Mouse (Mus musculus): ENCODE measurements at regions not wholly inside any gene's neighbourhood (a gene's known extent, or its start where the extent isn't known, plus 50 kb on each side); places are given as distances from the start of the nearest gene placed in this dataset.

GRCm38 (mm10) chr16:77827322-77828117 is 225.6 kb upstream of the Gm11146 start:
- H3K4me1 ChIP-seq (ENCODE audit: control insufficient read depth, insufficient read depth, low read length) = no peaks in the 10 kb centered on the region
- no peak overlapping the region for H3K9ac ChIP-seq (ENCODE audit: low read depth, poor library complexity, severe bottlenecking)
- TF ChIP-seq EP300 (IDR thresholded peaks at IDR 0.05; ENCODE audit: insufficient read depth, low read depth, low read length) (no peak), POLR2A (IDR thresholded peaks at IDR 0.05; ENCODE audit: insufficient read depth, low read length) (no peak), CTCF (IDR thresholded peaks at IDR 0.05; ENCODE audit: low read depth, low read length) (no peak)
- H3K27ac ChIP-seq (ENCODE audit: insufficient read depth, low read length) = no peak overlapping the region
- no peaks in the 10 kb centered on the region for H3K36me3 ChIP-seq (ENCODE audit: control insufficient read depth, insufficient read depth, low read length, poor library complexity, severe bottlenecking)
- H3K4me3 ChIP-seq (ENCODE audit: low read depth, low read length) = no peak overlapping the region
- no peaks in the 10 kb centered on the region for H3K27me3 ChIP-seq (ENCODE audit: control insufficient read depth, insufficient read depth, low read length, poor library complexity, severe bottlenecking)
- no peaks in the 10 kb centered on the region for H3K9me3 ChIP-seq (replicated peaks; ENCODE audit: control insufficient read depth, insufficient read depth, low read length, poor library complexity, severe bottlenecking)

GRCm38 (mm10) chr16:77799709-77800108 is 197.8 kb upstream of the Gm11146 start:
- H3K36me3 ChIP-seq (ENCODE audit: control insufficient read depth, insufficient read depth, low read length, poor library complexity, severe bottlenecking) = no peaks in the 10 kb centered on the region
- no peak overlapping the region for H3K4me3 ChIP-seq (ENCODE audit: low read depth, low read length)
- no peaks in the 10 kb centered on the region for H3K4me1 ChIP-seq (ENCODE audit: control insufficient read depth, insufficient read depth, low read length)
- no peak overlapping the region for H3K9ac ChIP-seq (ENCODE audit: low read depth, poor library complexity, severe bottlenecking)
- H3K27me3 ChIP-seq (ENCODE audit: control insufficient read depth, insufficient read depth, low read length, poor library complexity, severe bottlenecking) = no peaks in the 10 kb centered on the region
- TF ChIP-seq POLR2A (IDR thresholded peaks at IDR 0.05; ENCODE audit: insufficient read depth, low read length) (no peak), CTCF (IDR thresholded peaks at IDR 0.05; ENCODE audit: low read depth, low read length) (no peak), EP300 (IDR thresholded peaks at IDR 0.05; ENCODE audit: insufficient read depth, low read depth, low read length) (no peak)
- H3K27ac ChIP-seq (ENCODE audit: insufficient read depth, low read length) = no peak overlapping the region
- H3K9me3 ChIP-seq (replicated peaks; ENCODE audit: control insufficient read depth, insufficient read depth, low read length, poor library complexity, severe bottlenecking) = no peaks in the 10 kb centered on the region

GRCm38 (mm10) chr16:77796926-77797325 is 195.0 kb upstream of the Gm11146 start:
- no peak for TF ChIP-seq EP300 (IDR thresholded peaks at IDR 0.05; ENCODE audit: insufficient read depth, low read depth, low read length)
- no peak for TF ChIP-seq POLR2A (IDR thresholded peaks at IDR 0.05; ENCODE audit: insufficient read depth, low read length)
- no peak for TF ChIP-seq CTCF (IDR thresholded peaks at IDR 0.05; ENCODE audit: low read depth, low read length)
- Histone ChIP-seq H3K9ac (ENCODE audit: low read depth, poor library complexity, severe bottlenecking) (no peak overlapping the region), H3K4me3 (ENCODE audit: low read depth, low read length) (no peak overlapping the region), H3K4me1 (ENCODE audit: control insufficient read depth, insufficient read depth, low read length) (no peaks in the 10 kb centered on the region), H3K36me3 (ENCODE audit: control insufficient read depth, insufficient read depth, low read length, poor library complexity, severe bottlenecking) (no peaks in the 10 kb centered on the region), H3K9me3 (replicated peaks; ENCODE audit: control insufficient read depth, insufficient read depth, low read length, poor library complexity, severe bottlenecking) (no peaks in the 10 kb centered on the region), H3K27ac (ENCODE audit: insufficient read depth, low read length) (no peak overlapping the region), H3K27me3 (ENCODE audit: control insufficient read depth, insufficient read depth, low read length, poor library complexity, severe bottlenecking) (no peaks in the 10 kb centered on the region)

- Histone ChIP-seq H3K4me3 (ENCODE audit: low read depth, low read length) (no peak overlapping the region), H3K36me3 (ENCODE audit: control insufficient read depth, insufficient read depth, low read length, poor library complexity, severe bottlenecking) (no peaks in the 10 kb centered on the region), H3K9ac (ENCODE audit: low read depth, poor library complexity, severe bottlenecking) (no peak overlapping the region), H3K27ac (ENCODE audit: insufficient read depth, low read length) (no peak overlapping the region), H3K27me3 (ENCODE audit: control insufficient read depth, insufficient read depth, low read length, poor library complexity, severe bottlenecking) (no peaks in the 10 kb centered on the region), H3K9me3 (replicated peaks; ENCODE audit: control insufficient read depth, insufficient read depth, low read length, poor library complexity, severe bottlenecking) (no peaks in the 10 kb centered on the region), H3K4me1 (ENCODE audit: control insufficient read depth, insufficient read depth, low read length) (no peaks in the 10 kb centered on the region)
- TF ChIP-seq EP300 (IDR thresholded peaks at IDR 0.05; ENCODE audit: insufficient read depth, low read depth, low read length) = no peak
- TF ChIP-seq POLR2A (IDR thresholded peaks at IDR 0.05; ENCODE audit: insufficient read depth, low read length) = no peak
These were observed 187.8 kb upstream of the Gm11146 start for GRCm38 (mm10) chr16:77789652-77790051.

GRCm38 (mm10) chr16:77789206-77789605 is 187.3 kb upstream of the Gm11146 start:
- Histone ChIP-seq H3K9me3 (replicated peaks; ENCODE audit: control insufficient read depth, insufficient read depth, low read length, poor library complexity, severe bottlenecking) (no peaks in the 10 kb centered on the region), H3K4me1 (ENCODE audit: control insufficient read depth, insufficient read depth, low read length) (no peaks in the 10 kb centered on the region), H3K4me3 (ENCODE audit: low read depth, low read length) (no peak overlapping the region), H3K9ac (ENCODE audit: low read depth, poor library complexity, severe bottlenecking) (no peak overlapping the region), H3K36me3 (ENCODE audit: control insufficient read depth, insufficient read depth, low read length, poor library complexity, severe bottlenecking) (no peaks in the 10 kb centered on the region), H3K27ac (ENCODE audit: insufficient read depth, low read length) (no peak overlapping the region), H3K27me3 (ENCODE audit: control insufficient read depth, insufficient read depth, low read length, poor library complexity, severe bottlenecking) (no peaks in the 10 kb centered on the region)
- no peak for TF ChIP-seq POLR2A (IDR thresholded peaks at IDR 0.05; ENCODE audit: insufficient read depth, low read length)
- no peak for TF ChIP-seq CTCF (IDR thresholded peaks at IDR 0.05; ENCODE audit: low read depth, low read length)
- TF ChIP-seq EP300 (IDR thresholded peaks at IDR 0.05; ENCODE audit: insufficient read depth, low read depth, low read length) = no peak

- no peaks in the 10 kb centered on the region for H3K4me1 ChIP-seq (ENCODE audit: control insufficient read depth, insufficient read depth, low read length)
- H3K36me3 ChIP-seq (ENCODE audit: control insufficient read depth, insufficient read depth, low read length, poor library complexity, severe bottlenecking) = no peaks in the 10 kb centered on the region
- TF ChIP-seq EP300 (IDR thresholded peaks at IDR 0.05; ENCODE audit: insufficient read depth, low read depth, low read length) (no peak), CTCF (IDR thresholded peaks at IDR 0.05; ENCODE audit: low read depth, low read length) (no peak), POLR2A (IDR thresholded peaks at IDR 0.05; ENCODE audit: insufficient read depth, low read length) (no peak)
- H3K27ac ChIP-seq (ENCODE audit: insufficient read depth, low read length) = no peak overlapping the region
- H3K4me3 ChIP-seq (ENCODE audit: low read depth, low read length) = no peak overlapping the region
- H3K9ac ChIP-seq (ENCODE audit: low read depth, poor library complexity, severe bottlenecking) = no peak overlapping the region
- H3K27me3 ChIP-seq (ENCODE audit: control insufficient read depth, insufficient read depth, low read length, poor library complexity, severe bottlenecking) = no peaks in the 10 kb centered on the region
- no peaks in the 10 kb centered on the region for H3K9me3 ChIP-seq (replicated peaks; ENCODE audit: control insufficient read depth, insufficient read depth, low read length, poor library complexity, severe bottlenecking)
These were observed 186.9 kb upstream of the Gm11146 start for GRCm38 (mm10) chr16:77788781-77789150.

Data from ES-Bruce4 (cell line).